Mouse (Mus musculus) lung, adult 18-20 months (tissue): ENCODE data around the gene Pebp1.
A peak's percentile ranks its signal among the peaks of the same experiment; 100 is the strongest.
"Not testable (repeated sequence)": the region's sequence is repeated elsewhere in the genome, so short reads cannot be mapped to it uniquely, and the experiment has no call there.

Experiments
- DNase-seq, 2 experiments: peaks; one replicate each; pipeline ENCODE4 v3.0.0; 2022; ENCODE audit warnings: mixed read lengths in 2 of 2

The Pebp1 gene

GRCm38 (mm10) chr5:117286831-117287822 lies at the start of gene Pebp1:
Gene Pebp1 (minus strand): TSS chr5:117287625.
- DNase-seq = peak; percentile 96 to 97

GRCm38 (mm10) chr5:117330457-117330856 lies 43.0 kb upstream of the Pebp1 start:
- DNase-seq = peak; percentile 73 to 84

GRCm38 (mm10) chr5:117326408-117326807 lies 39.0 kb upstream of the Pebp1 start:
- DNase-seq = no peak

- DNase-seq = no peak
These were observed 36.3 kb upstream of the Pebp1 start for GRCm38 (mm10) chr5:117323751-117324150.

GRCm38 (mm10) chr5:117318741-117319629 lies 31.6 kb upstream of the Pebp1 start, which contains the start of gene Vsig10:
Gene Vsig10 (plus strand): TSS chr5:117319083.
- peak; percentile 78 to 79 for DNase-seq

GRCm38 (mm10) chr5:117314587-117315428 lies 27.4 kb upstream of the Pebp1 start:
- DNase-seq = peak; percentile 46 to 71

GRCm38 (mm10) chr5:117313909-117314308 lies 26.5 kb upstream of the Pebp1 start:
- DNase-seq = no peak

GRCm38 (mm10) chr5:117313420-117313819 lies 26.0 kb upstream of the Pebp1 start:
- peak; percentile 78 for DNase-seq

GRCm38 (mm10) chr5:117307699-117308098 lies 20.3 kb upstream of the Pebp1 start:
- DNase-seq = peak; percentile 74 to 84

GRCm38 (mm10) chr5:117306826-117307225 lies 19.4 kb upstream of the Pebp1 start:
- DNase-seq = no peak

GRCm38 (mm10) chr5:117305754-117306153 lies 18.3 kb upstream of the Pebp1 start:
- no peak for DNase-seq

GRCm38 (mm10) chr5:117304947-117305346 lies 17.5 kb upstream of the Pebp1 start:
- peak; percentile 69 to 70 for DNase-seq

- no peak for DNase-seq
These were observed 16.5 kb upstream of the Pebp1 start for GRCm38 (mm10) chr5:117303691-117304579.

GRCm38 (mm10) chr5:117302899-117303298 lies 15.5 kb upstream of the Pebp1 start:
- peak in 1 of 2 experiments; percentile 27 for DNase-seq

GRCm38 (mm10) chr5:117295011-117295410 lies 7.6 kb upstream of the Pebp1 start:
- DNase-seq = no peak

GRCm38 (mm10) chr5:117293776-117294175 lies 6.4 kb upstream of the Pebp1 start:
- DNase-seq = not testable (repeated sequence)

- DNase-seq = no peak
These were observed 5.1 kb upstream of the Pebp1 start for GRCm38 (mm10) chr5:117292547-117292946.

- no peak for DNase-seq
These were observed 3.9 kb upstream of the Pebp1 start for GRCm38 (mm10) chr5:117291312-117291711.

- DNase-seq = no peak
These were observed 2.7 kb upstream of the Pebp1 start for GRCm38 (mm10) chr5:117290081-117290480.

- no peak for DNase-seq
These were observed 2.2 kb upstream of the Pebp1 start for GRCm38 (mm10) chr5:117289646-117290045.

- DNase-seq = no peak
These were observed 1.1 kb downstream of the Pebp1 start for GRCm38 (mm10) chr5:117286286-117286685.
